Mouse (Mus musculus): ENCODE data around the gene Lnpk. TPM values are rescaled to one million over a fixed set of nuclear protein-coding genes. Genes with fewer than 3 reads are reported as not detected.

The Lnpk gene
- total RNA-seq, 2 experiments from 2014 or later, result 17.4 to 19.2 TPM

DNA sequence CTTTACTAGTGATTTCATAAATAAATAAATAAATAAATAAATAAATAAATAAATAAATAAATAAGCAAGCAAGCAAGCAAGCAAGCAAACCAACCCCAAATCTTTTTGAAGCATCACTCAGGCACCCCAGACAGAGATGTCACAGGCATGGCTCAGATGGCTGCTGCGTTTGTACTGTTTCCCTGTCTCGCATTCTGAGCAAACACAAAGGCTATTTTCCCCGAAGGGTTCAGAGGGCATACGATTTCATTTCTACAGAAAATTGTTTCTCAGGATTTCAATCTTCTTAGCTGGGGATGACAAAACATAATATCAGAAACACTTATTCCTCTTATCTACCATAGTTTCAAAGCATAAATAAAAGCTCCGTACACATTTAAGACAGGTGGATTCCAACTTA is 81.4 kb downstream of the Lnpk start:
- DNase-seq (ENCODE audit: low spot score in 2 of 2), result no peak

DNA sequence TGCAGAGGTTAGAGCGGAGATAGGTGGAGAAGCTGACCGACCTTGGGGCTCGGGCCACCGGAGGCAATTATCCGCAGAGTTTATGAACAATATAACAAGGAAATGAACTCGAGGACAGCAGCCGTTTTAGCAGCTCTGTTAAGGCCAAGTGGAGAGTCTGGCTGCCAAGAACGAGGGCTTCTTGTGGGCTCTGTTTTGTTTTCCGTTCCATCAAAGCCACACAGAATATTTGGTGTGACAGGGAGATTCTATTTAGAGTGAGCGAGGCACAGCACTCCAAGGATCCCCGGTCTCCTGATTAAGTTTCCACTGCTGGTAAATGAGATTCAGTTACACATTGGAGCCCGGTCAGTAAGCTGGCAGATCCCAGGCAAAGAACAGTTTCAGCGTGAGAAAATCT is 87.8 kb downstream of the Lnpk start:
- DNase-seq (ENCODE audit: low spot score in 2 of 2), result no peak

DNA sequence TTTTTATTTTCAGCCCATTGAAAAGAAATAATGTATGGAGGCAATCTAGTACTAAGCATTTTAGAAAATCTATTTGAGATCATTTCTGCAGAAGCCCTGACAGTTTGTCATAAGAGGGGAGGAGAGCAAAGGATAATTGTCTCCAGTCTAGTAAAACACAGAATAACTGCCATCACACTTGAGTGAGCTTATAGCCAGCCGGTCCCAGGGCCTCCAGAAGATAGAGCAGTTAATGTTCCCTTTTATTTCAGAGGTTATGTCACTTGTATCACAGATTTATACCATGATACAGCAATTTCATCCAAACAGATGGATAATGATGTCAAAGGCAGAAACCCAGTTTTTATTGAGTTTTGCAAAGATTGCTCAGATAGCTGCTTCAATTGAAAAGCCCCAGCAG is 89.0 kb downstream of the Lnpk start:
- DNase-seq (ENCODE audit: low spot score in 2 of 2), result no peak

DNA sequence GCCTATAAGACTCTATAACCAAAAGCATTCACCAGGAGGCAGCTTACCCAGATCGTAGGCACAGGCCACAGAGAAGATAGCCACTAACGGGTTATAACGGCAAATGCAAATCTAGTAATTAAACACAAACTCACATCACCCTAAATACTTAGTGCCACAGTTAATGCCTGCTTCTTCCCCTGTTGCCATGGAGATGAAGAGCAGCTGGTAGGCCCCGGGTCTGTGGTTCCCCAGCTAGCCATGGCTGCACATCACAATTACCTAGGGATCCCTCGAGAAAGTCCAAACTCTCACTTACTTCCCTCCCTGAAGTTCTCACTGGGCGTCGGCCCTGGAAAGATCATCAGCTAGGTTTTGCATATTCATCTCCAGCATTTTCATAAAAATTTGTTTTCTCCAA is 90.8 kb downstream of the Lnpk start:
- DNase-seq (ENCODE audit: low spot score in 2 of 2), result no peak

DNA sequence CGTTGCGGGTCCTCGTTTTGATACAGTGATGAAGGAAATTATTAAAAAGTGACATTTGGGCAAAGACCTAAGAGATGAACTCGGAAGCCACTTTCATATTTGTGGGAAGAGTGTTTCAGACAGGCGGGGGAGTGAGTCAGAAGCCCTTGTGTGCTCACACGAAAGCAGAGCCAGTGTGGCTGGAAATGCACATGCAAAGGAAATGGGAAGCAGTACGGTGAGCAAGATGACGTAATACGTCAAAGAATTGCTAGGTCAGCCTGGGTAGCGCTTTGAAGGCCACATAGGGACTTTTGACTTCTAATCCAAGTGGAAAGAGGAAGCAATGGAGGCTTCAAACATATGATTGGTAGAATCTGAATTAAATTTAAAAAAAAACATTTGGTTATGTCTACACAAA is 96.6 kb downstream of the Lnpk start:
- no peak for DNase-seq (ENCODE audit: low spot score in 2 of 2)

DNA sequence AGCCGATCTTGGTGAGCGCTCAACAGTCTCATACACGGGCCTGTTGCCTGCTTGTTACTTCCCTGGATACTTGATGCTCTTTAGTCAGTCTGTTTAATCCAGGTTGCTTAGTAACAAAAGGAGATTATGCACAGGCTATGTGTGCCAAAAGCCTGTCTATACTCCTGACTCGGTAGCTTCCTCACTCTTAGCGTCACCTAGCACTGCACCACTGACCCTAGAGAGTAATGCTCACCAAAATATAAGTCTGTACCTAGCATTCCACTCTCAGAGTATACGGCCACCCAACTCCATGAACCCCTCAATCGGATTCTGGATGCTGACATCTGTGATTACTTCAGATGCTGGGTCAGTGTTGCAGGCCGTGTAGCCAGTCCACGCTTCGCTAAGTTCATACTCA is 97.1 kb downstream of the Lnpk start:
- no peak for DNase-seq (ENCODE audit: low spot score in 2 of 2)

Other genes with a start within 250 kb of the Lnpk start
- gene Evx2, start 80.1 kb upstream of the Lnpk start, total RNA-seq (2021), result not detected
- not detected for gene Hoxd13, start 88.9 kb upstream of the Lnpk start, total RNA-seq (2021)
- gene Hoxd12, start 95.6 kb upstream of the Lnpk start, total RNA-seq (2021), result not detected
- 1 to 10 TPM in 1 of 2 experiments, not detected in 1; 5.1 TPM for gene Hoxd11, start 100.1 kb upstream of the Lnpk start, total RNA-seq (2021)
- gene Hoxd10, start 112.5 kb upstream of the Lnpk start, total RNA-seq (2021), result 1 to 10 TPM in 1 of 2 experiments, under 1 TPM in 1; 0.71 to 5.2 TPM
- gene Hoxd9, start 118.3 kb upstream of the Lnpk start, total RNA-seq (2021), result 10 to 100 TPM in 1 of 2 experiments, 1 to 10 TPM in 1; 7.1 to 17.8 TPM
- gene Hoxd8, start 125.2 kb upstream of the Lnpk start, total RNA-seq (2021), result 10 to 100 TPM; 43.9 to 55.4 TPM
- 1 to 10 TPM in 1 of 2 experiments, under 1 TPM in 1; 0.82 to 2.5 TPM for gene Hoxd3, start 132.5 kb upstream of the Lnpk start, total RNA-seq (2021)
- 10 to 100 TPM; 21.5 to 29.5 TPM for gene Hoxd4, start 132.5 kb upstream of the Lnpk start, total RNA-seq (2021)
- gene Gm28230, start 147.3 kb upstream of the Lnpk start, total RNA-seq (2021), result 1 to 10 TPM; 1.4 to 3.7 TPM
- under 1 TPM in 1 of 2 experiments, not detected in 1; 0.50 TPM for gene Hoxd1, start 183.5 kb upstream of the Lnpk start, total RNA-seq (2021)
- gene Mtx2, start 246.4 kb upstream of the Lnpk start, total RNA-seq (2021), result 10 to 100 TPM; 90.8 to 93.6 TPM